ENCODE assay signal across 20 mouse cellular contexts in genomic region chr12:66036281-66036680, GRCm38 (mm10).
DNase-seq lines count a peak whose midpoint lies in the region; ATAC-seq and TF ChIP-seq lines count a peak whose summit lies in the region.
"Had no signal": no experiment of that assay in that cellular context is flagged by ENCODE, and none has a peak within 500 bp of the region (broad histone marks: within the 10 kb centered on the region; RNA-seq: fewer than 3 reads in every experiment).

No protein-coding gene starts in this region.

- TF ChIP-seq POLR2A in cerebellum, adult 2 months (IDR thresholded peaks at IDR 0.05; ENCODE audit: borderline replicate concordance, insufficient read depth, low read length), result no peak

- no peak overlapping the region for H3K9ac ChIP-seq in hindbrain, postnatal 0 days (replicated peaks; ENCODE audit: low read length)
- no peak overlapping the region for H3K9ac ChIP-seq in hindbrain, embryonic 12.5 days
- no peak overlapping the region for H3K9ac ChIP-seq in kidney, embryonic 14.5 days (ENCODE audit: low read depth, low read length)
- no peak overlapping the region for H3K9ac ChIP-seq in stomach, postnatal 0 days (ENCODE audit: low read length)
- H3K9ac ChIP-seq: embryonic facial prominence, embryonic 12.5 days; forebrain, postnatal 0 days; hindbrain, embryonic 15.5 days; liver, embryonic 14.5 days; neural tube, embryonic 12.5 days had no signal

- H3K9me3 ChIP-seq in hindbrain, postnatal 0 days (ENCODE audit: low read length), result no peaks in the 10 kb centered on the region
- no peaks in the 10 kb centered on the region for H3K9me3 ChIP-seq in hindbrain, embryonic 12.5 days (replicated peaks)
- no peaks in the 10 kb centered on the region for H3K9me3 ChIP-seq in kidney, embryonic 14.5 days (ENCODE audit: control insufficient read depth, low read length)
- no peaks in the 10 kb centered on the region for H3K9me3 ChIP-seq in stomach, postnatal 0 days (ENCODE audit: control insufficient read depth, low read length)
- H3K9me3 ChIP-seq: embryonic facial prominence, embryonic 12.5 days; hindbrain, embryonic 15.5 days; neural tube, embryonic 12.5 days had no signal

- whole genome bisulfite sequencing in cerebellum, adult 2 months, result 25% methylated on average over 2 of the region's 2 CpGs
- WGBS in hindbrain, postnatal 0 days, result 67% methylated on average over 2 of the region's 2 CpGs
- 93% methylated on average over 2 of the region's 2 CpGs for WGBS in hindbrain, embryonic 12.5 days
- 95% methylated on average over 2 of the region's 2 CpGs for WGBS in kidney, embryonic 14.5 days
- 88% methylated on average over 2 of the region's 2 CpGs for WGBS in stomach, postnatal 0 days

- peak; percentile 14 to 64 for DNase-seq in cerebellum, adult 2 months
- DNase-seq in cerebellum, adult 11 months, result no peak
- DNase-seq in hindbrain, postnatal 0 days (ENCODE audit: low spot score), result peak; percentile 51
- peak; percentile 2 for DNase-seq in cerebellum, adult 9-11 months
- peak; percentile 71 for DNase-seq in layer of hippocampus, adult 9-11 months
- no peak for DNase-seq in stomach, postnatal 0 days (ENCODE audit: low spot score)
- DNase-seq: adrenal gland, postnatal 25 days; forebrain, postnatal 0 days; gastrocnemius, postnatal 36 days; kidney, adult 18-20 months; kidney, postnatal 36 days; thymus, postnatal 25 days had no signal

- H3K27me3 ChIP-seq in cerebellum, adult 2 months (ENCODE audit: control insufficient read depth, insufficient read depth, low read length), result no peaks in the 10 kb centered on the region
- no peaks in the 10 kb centered on the region for H3K27me3 ChIP-seq in hindbrain, postnatal 0 days (ENCODE audit: insufficient read depth, low read length)
- H3K27me3 ChIP-seq in hindbrain, embryonic 12.5 days, result no peaks in the 10 kb centered on the region
- H3K27me3 ChIP-seq in kidney, embryonic 14.5 days (ENCODE audit: control insufficient read depth, insufficient read depth, low read length), result no peaks in the 10 kb centered on the region
- H3K27me3 ChIP-seq in stomach, postnatal 0 days (ENCODE audit: control insufficient read depth, insufficient read depth, low read length), result no peaks in the 10 kb centered on the region
- H3K27me3 ChIP-seq: embryonic facial prominence, embryonic 12.5 days; hindbrain, embryonic 15.5 days; megakaryocyte, embryonic 14.5 days; neural tube, embryonic 12.5 days had no signal

- TF ChIP-seq EP300 in stomach, postnatal 0 days (optimal IDR thresholded peaks at IDR 0.05), result no peak

- TF ChIP-seq CTCF in cerebellum, adult 2 months (IDR thresholded peaks at IDR 0.05; ENCODE audit: borderline replicate concordance, insufficient read depth, low read depth, low read length), result no peak
- TF ChIP-seq CTCF in hindbrain, postnatal 0 days (IDR thresholded peaks at IDR 0.05; ENCODE audit: low read depth), result no peak
- no peak for TF ChIP-seq CTCF in stomach, postnatal 0 days (IDR thresholded peaks at IDR 0.05; ENCODE audit: low read depth)

- no peak overlapping the region for H3K4me2 ChIP-seq in hindbrain, postnatal 0 days (ENCODE audit: low read depth, low read length)
- H3K4me2 ChIP-seq in hindbrain, embryonic 12.5 days (replicated peaks), result no peak overlapping the region
- H3K4me2 ChIP-seq in kidney, embryonic 14.5 days (replicated peaks; ENCODE audit: low read depth, low read length), result no peak overlapping the region
- H3K4me2 ChIP-seq in stomach, postnatal 0 days (replicated peaks; ENCODE audit: low read depth), result no peak overlapping the region
- H3K4me2 ChIP-seq: embryonic facial prominence, embryonic 12.5 days; hindbrain, embryonic 15.5 days; neural tube, embryonic 12.5 days had no signal

- no peaks in the 10 kb centered on the region for H3K4me1 ChIP-seq in cerebellum, adult 2 months (ENCODE audit: control insufficient read depth, insufficient read depth, low read length)
- no peaks in the 10 kb centered on the region for H3K4me1 ChIP-seq in hindbrain, postnatal 0 days (ENCODE audit: insufficient read depth, low read length)
- H3K4me1 ChIP-seq in hindbrain, embryonic 12.5 days, result no peaks in the 10 kb centered on the region
- no peaks in the 10 kb centered on the region for H3K4me1 ChIP-seq in kidney, embryonic 14.5 days (ENCODE audit: control insufficient read depth, insufficient read depth, low read length)
- H3K4me1 ChIP-seq in stomach, postnatal 0 days (replicated peaks; ENCODE audit: control insufficient read depth, insufficient read depth), result no peaks in the 10 kb centered on the region
- H3K4me1 ChIP-seq: embryonic facial prominence, embryonic 12.5 days; hindbrain, embryonic 15.5 days; megakaryocyte, embryonic 14.5 days; neural tube, embryonic 12.5 days had no signal

- no peak overlapping the region for H3K27ac ChIP-seq in cerebellum, adult 2 months (ENCODE audit: insufficient read depth, low read length)
- no peak overlapping the region for H3K27ac ChIP-seq in hindbrain, postnatal 0 days
- no peak overlapping the region for H3K27ac ChIP-seq in hindbrain, embryonic 12.5 days
- H3K27ac ChIP-seq in kidney, embryonic 14.5 days (ENCODE audit: low read depth, low read length), result no peak overlapping the region
- no peak overlapping the region for H3K27ac ChIP-seq in stomach, postnatal 0 days (replicated peaks)
- H3K27ac ChIP-seq: embryonic facial prominence, embryonic 12.5 days; hindbrain, embryonic 15.5 days; liver, embryonic 14.5 days; neural tube, embryonic 12.5 days had no signal

- peak; percentile 80 for ATAC-seq in hindbrain, postnatal 0 days
- no peak for ATAC-seq in hindbrain, embryonic 12.5 days (ENCODE audit: low FRiP score)
- ATAC-seq in kidney, embryonic 14.5 days (ENCODE audit: low FRiP score, low TSS enrichment), result no peak
- ATAC-seq in stomach, postnatal 0 days (ENCODE audit: low FRiP score, low TSS enrichment), result no peak
- ATAC-seq: forebrain, postnatal 0 days; lung, postnatal 0 days had no signal

- no peaks in the 10 kb centered on the region for H3K36me3 ChIP-seq in hindbrain, postnatal 0 days (ENCODE audit: insufficient read depth, low read length)
- H3K36me3 ChIP-seq in hindbrain, embryonic 12.5 days, result no peaks in the 10 kb centered on the region
- no peaks in the 10 kb centered on the region for H3K36me3 ChIP-seq in kidney, embryonic 14.5 days (ENCODE audit: control insufficient read depth, insufficient read depth, low read length)
- no peaks in the 10 kb centered on the region for H3K36me3 ChIP-seq in stomach, postnatal 0 days (ENCODE audit: control insufficient read depth, insufficient read depth, low read length)
- H3K36me3 ChIP-seq: embryonic facial prominence, embryonic 12.5 days; hindbrain, embryonic 15.5 days; neural tube, embryonic 12.5 days had no signal

- no peak overlapping the region for H3K4me3 ChIP-seq in cerebellum, adult 2 months (replicated peaks; ENCODE audit: insufficient read depth, low read depth, low read length)
- no peak overlapping the region for H3K4me3 ChIP-seq in hindbrain, postnatal 0 days (ENCODE audit: low read length)
- H3K4me3 ChIP-seq in hindbrain, embryonic 12.5 days, result no peak overlapping the region
- no peak overlapping the region for H3K4me3 ChIP-seq in kidney, embryonic 14.5 days (ENCODE audit: low read length)
- H3K4me3 ChIP-seq in stomach, postnatal 0 days (ENCODE audit: low read depth, low read length), result no peak overlapping the region
- H3K4me3 ChIP-seq: embryonic facial prominence, embryonic 12.5 days; hindbrain, embryonic 15.5 days; megakaryocyte, embryonic 14.5 days; neural tube, embryonic 12.5 days had no signal

Comparison
In these comparisons a context has a peak if more than half of its experiments do, and no peak if none do; other contexts are left out.
1. DNase-seq: peak in cerebellum, adult 2 months (2 of 2), hindbrain, postnatal 0 days (single experiment), cerebellum, adult 9-11 months (single experiment) and layer of hippocampus, adult 9-11 months (single experiment); none in cerebellum, adult 11 months (single experiment) and stomach, postnatal 0 days (single experiment).